Mouse (Mus musculus): ENCODE results near the gene Slc25a3.

GRCm38 (mm10) chr10:91123828-91124822 lies at the start of gene Slc25a3:
- TF ChIP-seq POLR2A (IDR thresholded peaks at IDR 0.05; ENCODE audit: borderline replicate concordance, extremely low read depth, low read depth, low read length) = peak; percentile 99
- TF ChIP-seq CTCF (IDR thresholded peaks at IDR 0.05; ENCODE audit: insufficient read depth, low read length) = no peak

Data from lung, adult 2 months (tissue).